Mouse (Mus musculus) NIH3T3 (cell line): Measurements from ENCODE around the gene Ttc25.
"Not testable (repeated sequence)": the region's sequence is repeated elsewhere in the genome, so short reads cannot be mapped to it uniquely, and the experiment has no call there.

ENCODE experiments used
- DNase-seq: peaks from one replicate; pipeline ENCODE4 v3.0.0-alpha.2; 2012; ENCODE audit warnings: low read depth

The Ttc25 gene

GRCm38 (mm10) chr11:100570430-100571201 lies 25.2 kb downstream of the Ttc25 start:
- peak; percentile 88 for DNase-seq

GRCm38 (mm10) chr11:100571202-100571567 lies 25.8 kb downstream of the Ttc25 start:
- DNase-seq, result no peak

- no peak for DNase-seq
Measured at GRCm38 (mm10) chr11:100574188-100574587, 28.8 kb downstream of the Ttc25 start.

GRCm38 (mm10) chr11:100574708-100575483 lies 29.5 kb downstream of the Ttc25 start, which contains the start of gene Cnp:
Cnp (plus strand) TSS chr11:100574904.
- peak; percentile 44 for DNase-seq

GRCm38 (mm10) chr11:100575484-100575855 lies 30.1 kb downstream of the Ttc25 start:
- DNase-seq, result no peak

GRCm38 (mm10) chr11:100576256-100576655 lies 30.8 kb downstream of the Ttc25 start:
- DNase-seq, result no peak

- no peak for DNase-seq
Measured at GRCm38 (mm10) chr11:100577852-100578599, 32.6 kb downstream of the Ttc25 start.

GRCm38 (mm10) chr11:100579116-100579799 lies 33.9 kb downstream of the Ttc25 start:
- DNase-seq, result no peak

GRCm38 (mm10) chr11:100580275-100580674 lies 34.9 kb downstream of the Ttc25 start:
- DNase-seq, result no peak

- peak; percentile 18 for DNase-seq
Measured at GRCm38 (mm10) chr11:100581756-100582155, 36.3 kb downstream of the Ttc25 start.

- DNase-seq, result not testable (repeated sequence)
Measured at GRCm38 (mm10) chr11:100582413-100582812, 37.0 kb downstream of the Ttc25 start.

GRCm38 (mm10) chr11:100582836-100583235 lies 37.4 kb downstream of the Ttc25 start:
- DNase-seq, result no peak

GRCm38 (mm10) chr11:100584561-100584961 lies 39.2 kb downstream of the Ttc25 start:
- no peak for DNase-seq

GRCm38 (mm10) chr11:100585148-100585547 lies 39.7 kb downstream of the Ttc25 start:
- DNase-seq, result no peak

GRCm38 (mm10) chr11:100588462-100588861 lies 43.1 kb downstream of the Ttc25 start:
- no peak for DNase-seq

GRCm38 (mm10) chr11:100592346-100593046 lies 47.1 kb downstream of the Ttc25 start:
- no peak for DNase-seq

GRCm38 (mm10) chr11:100594608-100595007 lies 49.2 kb downstream of the Ttc25 start:
- no peak for DNase-seq

- DNase-seq, result no peak
Measured at GRCm38 (mm10) chr11:100595533-100595932, 50.1 kb downstream of the Ttc25 start.

- DNase-seq, result no peak
Measured at GRCm38 (mm10) chr11:100598074-100598473, 52.7 kb downstream of the Ttc25 start.

- DNase-seq, result no peak
Measured at GRCm38 (mm10) chr11:100601372-100601771, 56.0 kb downstream of the Ttc25 start.

- no peak for DNase-seq
Measured at GRCm38 (mm10) chr11:100603155-100603554, 57.7 kb downstream of the Ttc25 start.
